Mouse (Mus musculus): ENCODE results near the gene Lrmda.

GRCm38 (mm10) chr14:22620191-22620590 is 600.7 kb downstream of the Lrmda start:
- TF ChIP-seq CTCF (IDR thresholded peaks at IDR 0.05; ENCODE audit: low read depth, low read length) (no peak), POLR2A (IDR thresholded peaks at IDR 0.05; ENCODE audit: extremely low read depth, insufficient read depth, low read length) (no peak)

All from liver, adult 2 months (tissue).